ENCODE assay signal across 18 mouse cellular contexts in genomic region chr2:102223355-102224128, GRCm38 (mm10). TPM values are rescaled to one million over a fixed set of nuclear protein-coding genes. Genes with fewer than 3 reads are reported as not detected.
DNase-seq lines count a peak whose midpoint lies in the region; ATAC-seq lines count a peak whose summit lies in the region.
"Had no signal": no experiment of that assay in that cellular context is flagged by ENCODE, and none has a peak within 500 bp of the region (broad histone marks: within the 10 kb centered on the region; RNA-seq: fewer than 3 reads in every experiment).

No protein-coding gene starts in this region.

- H3K27me3 ChIP-seq in forebrain, embryonic 12.5 days = peaks cover 4% of the 10 kb centered on the region; the same call in 1 of the 2 replicates
- no peaks in the 10 kb centered on the region for H3K27me3 ChIP-seq in hindbrain, embryonic 16.5 days (replicated peaks; ENCODE audit: control insufficient read depth, insufficient read depth, low read length)
- no peaks in the 10 kb centered on the region for H3K27me3 ChIP-seq in neural tube, embryonic 13.5 days
- H3K27me3 ChIP-seq in intestine, embryonic 15.5 days (replicated peaks) = no peaks in the 10 kb centered on the region
- H3K27me3 ChIP-seq: embryonic facial prominence, embryonic 15.5 days; heart, embryonic 15.5 days had no signal

- no peaks in the 10 kb centered on the region for H3K36me3 ChIP-seq in forebrain, embryonic 12.5 days (replicated peaks)
- H3K36me3 ChIP-seq in hindbrain, embryonic 16.5 days (ENCODE audit: control insufficient read depth, insufficient read depth, low read length) = no peaks in the 10 kb centered on the region
- H3K36me3 ChIP-seq in neural tube, embryonic 13.5 days = no peaks in the 10 kb centered on the region
- H3K36me3 ChIP-seq in intestine, embryonic 15.5 days = no peaks in the 10 kb centered on the region
- H3K36me3 ChIP-seq: embryonic facial prominence, embryonic 15.5 days; G1E; heart, embryonic 15.5 days had no signal

- H3K27ac ChIP-seq in forebrain, embryonic 12.5 days = 0 out of 2 replicates have a peak overlapping the region, but pooled peaks have one; percentile 15
- peak overlapping the region; percentile 56; the same call in 1 of the 2 replicates for H3K27ac ChIP-seq in hindbrain, embryonic 16.5 days (ENCODE audit: low read depth, low read length)
- peak overlapping the region; percentile 39 for H3K27ac ChIP-seq in neural tube, embryonic 13.5 days (replicated peaks)
- H3K27ac ChIP-seq in intestine, embryonic 15.5 days = no peak overlapping the region
- H3K27ac ChIP-seq: embryonic facial prominence, embryonic 15.5 days; gastrocnemius, adult 2 months; heart, embryonic 15.5 days had no signal

- H3K4me1 ChIP-seq in forebrain, embryonic 12.5 days = peaks cover 19% of the 10 kb centered on the region
- H3K4me1 ChIP-seq in hindbrain, embryonic 16.5 days (ENCODE audit: control insufficient read depth, insufficient read depth, low read depth, low read length) = peaks cover 14% of the 10 kb centered on the region
- H3K4me1 ChIP-seq in neural tube, embryonic 13.5 days (replicated peaks) = peaks cover 20% of the 10 kb centered on the region
- no peaks in the 10 kb centered on the region for H3K4me1 ChIP-seq in intestine, embryonic 15.5 days (replicated peaks)

- no peak overlapping the region for H3K9ac ChIP-seq in forebrain, embryonic 12.5 days
- no peak overlapping the region; the same call in 1 of the 2 replicates for H3K9ac ChIP-seq in hindbrain, embryonic 16.5 days (ENCODE audit: low read depth, low read length)
- peak overlapping the region; percentile 31; the same call in 1 of the 2 replicates for H3K9ac ChIP-seq in neural tube, embryonic 13.5 days
- H3K9ac ChIP-seq in intestine, embryonic 15.5 days = no peak overlapping the region
- H3K9ac ChIP-seq: embryonic facial prominence, embryonic 15.5 days; heart, embryonic 15.5 days; liver, postnatal 0 days had no signal

- 3% methylated on average over 11 of the region's 11 CpGs for WGBS in forebrain, embryonic 12.5 days
- WGBS in hindbrain, embryonic 16.5 days = 5% methylated on average over 11 of the region's 11 CpGs
- 14% methylated on average over 11 of the region's 11 CpGs for WGBS in neural tube, embryonic 13.5 days
- 33% methylated on average over 11 of the region's 11 CpGs for WGBS in intestine, embryonic 15.5 days

- H3K4me3 ChIP-seq in forebrain, embryonic 12.5 days (replicated peaks) = no peak overlapping the region
- no peak overlapping the region for H3K4me3 ChIP-seq in hindbrain, embryonic 16.5 days (ENCODE audit: low read length)
- H3K4me3 ChIP-seq in neural tube, embryonic 13.5 days = no peak overlapping the region
- H3K4me3 ChIP-seq in intestine, embryonic 15.5 days (replicated peaks) = no peak overlapping the region
- H3K4me3 ChIP-seq: embryonic facial prominence, embryonic 15.5 days; gastrocnemius, adult 2 months; heart, embryonic 15.5 days had no signal

- peak overlapping the region; percentile 28; the same call in 1 of the 2 replicates for H3K4me2 ChIP-seq in forebrain, embryonic 12.5 days
- peak overlapping the region; percentile 16; the same call in 1 of the 2 replicates for H3K4me2 ChIP-seq in hindbrain, embryonic 16.5 days (ENCODE audit: low read length)
- H3K4me2 ChIP-seq in neural tube, embryonic 13.5 days = 0 out of 2 replicates have a peak overlapping the region, but pooled peaks have one; percentile 6
- no peak overlapping the region for H3K4me2 ChIP-seq in intestine, embryonic 15.5 days (replicated peaks)
- H3K4me2 ChIP-seq: embryonic facial prominence, embryonic 15.5 days; heart, embryonic 15.5 days had no signal

- H3K9me3 ChIP-seq in forebrain, embryonic 12.5 days = no peaks in the 10 kb centered on the region
- H3K9me3 ChIP-seq in hindbrain, embryonic 16.5 days (ENCODE audit: control insufficient read depth, low read length) = no peaks in the 10 kb centered on the region
- H3K9me3 ChIP-seq in neural tube, embryonic 13.5 days = no peaks in the 10 kb centered on the region
- H3K9me3 ChIP-seq in intestine, embryonic 15.5 days = no peaks in the 10 kb centered on the region
- H3K9me3 ChIP-seq: embryonic facial prominence, embryonic 15.5 days; G1E; heart, embryonic 15.5 days had no signal

- peak; percentile 24 for DNase-seq in layer of hippocampus, adult 11-12 months (ENCODE audit: low spot score)
- no peak for DNase-seq in layer of hippocampus, postnatal 25 days (ENCODE audit: extremely low spot score in 1 of 2, low spot score in 1 of 2)
- DNase-seq in adrenal gland, postnatal 25 days = no peak
- no peak for DNase-seq in thymus, postnatal 14 days
- DNase-seq: cerebellum, postnatal 36 days; gastrocnemius, adult 2 months; liver, postnatal 0 days; right cerebral cortex, adult 18-20 months; thymus, postnatal 36 days had no signal

- ATAC-seq in forebrain, embryonic 12.5 days (ENCODE audit: low FRiP score) = peak; percentile 75
- ATAC-seq in hindbrain, embryonic 16.5 days = peak; percentile 53; the same call in 1 of the 2 replicates
- ATAC-seq in neural tube, embryonic 13.5 days (ENCODE audit: low read depth) = 0 out of 2 replicates have a peak, but pooled peaks have one; percentile 35
- ATAC-seq in intestine, embryonic 15.5 days = no peak
- ATAC-seq: activated CD4-positive, CD25-positive, alpha-beta regulatory T cell, adult 4 months; intestine, embryonic 16.5 days; liver, postnatal 0 days had no signal

RNA-seq across cellular contexts. Expression of gene Ldlrad3, which starts 37.4 kb away (rescaled TPM):
- total RNA-seq in layer of hippocampus, postnatal 25 days (2021) = 10 to 100 TPM in 1 of 2 experiments, 1 to 10 TPM in 1; 9.2 to 11.5 TPM
- polyA plus RNA-seq in forebrain, embryonic 12.5 days (2016; fragmentation: Nextera tagmentation; extraction: Ambion mirVana) = 56.7 and 56.8 TPM in 2 replicates
- 24.6 and 30.3 TPM in 2 replicates for polyA plus RNA-seq in hindbrain, embryonic 16.5 days (2015; fragmentation: Nextera tagmentation; extraction: Ambion mirVana)
- polyA plus RNA-seq in neural tube, embryonic 13.5 days (2015; fragmentation: Nextera tagmentation; extraction: Ambion mirVana) = 48.3 and 48.8 TPM in 2 replicates
- total RNA-seq in adrenal gland, postnatal 25 days (2021) = 8.8 TPM in 2 replicates
- 22.1 and 22.7 TPM in 2 replicates for polyA plus RNA-seq in intestine, embryonic 15.5 days (2015; fragmentation: Nextera tagmentation; extraction: Ambion mirVana)
